Mouse (Mus musculus): ENCODE data around the gene Ndufaf3. TPM values are rescaled to one million over a fixed set of nuclear protein-coding genes. Genes with fewer than 3 reads are reported as not detected.

Ndufaf3 gene
- polyA plus RNA-seq, 1 experiment from 2014 or later = 66.3 TPM

GRCm38 (mm10) chr9:108574921-108575320 is 7.7 kb upstream of the Ndufaf3 start:
- TF ChIP-seq CTCF (IDR thresholded peaks at IDR 0.05) (no peak), EP300 (IDR thresholded peaks at IDR 0.05) (no peak)
- Histone ChIP-seq H3K27me3 (replicated peaks; ENCODE audit: insufficient read depth, low read length) (no peaks in the 10 kb centered on the region), H3K9ac (replicated peaks; ENCODE audit: low read depth) (no peak overlapping the region), H3K4me3 (ENCODE audit: low read depth, low read length) (no peak overlapping the region), H3K9me3 (ENCODE audit: low read length) (no peaks in the 10 kb centered on the region), H3K36me3 (ENCODE audit: insufficient read depth, low read length) (peaks cover 11% of the 10 kb centered on the region), H3K27ac (ENCODE audit: low read length) (no peak overlapping the region), H3K4me2 (replicated peaks; ENCODE audit: low read depth, low read length) (no peak overlapping the region), H3K4me1 (ENCODE audit: insufficient read depth, low read depth, low read length) (peaks cover 6% of the 10 kb centered on the region; the same call in 1 of the 2 replicates)
- 86% methylated on average over 12 of the region's 12 CpGs for WGBS
- no peak for ATAC-seq
- no peak for DNase-seq (ENCODE audit: low spot score)

GRCm38 (mm10) chr9:108573774-108574690 is 6.8 kb upstream of the Ndufaf3 start:
- TF ChIP-seq EP300 (IDR thresholded peaks at IDR 0.05) (no peak), CTCF (IDR thresholded peaks at IDR 0.05) (peak; percentile 74)
- Histone ChIP-seq H3K4me1 (ENCODE audit: insufficient read depth, low read depth, low read length) (peaks cover 6% of the 10 kb centered on the region; the same call in 1 of the 2 replicates), H3K4me2 (replicated peaks; ENCODE audit: low read depth, low read length) (no peak overlapping the region), H3K4me3 (ENCODE audit: low read depth, low read length) (no peak overlapping the region), H3K27ac (ENCODE audit: low read length) (no peak overlapping the region), H3K9ac (replicated peaks; ENCODE audit: low read depth) (no peak overlapping the region), H3K9me3 (ENCODE audit: low read length) (no peaks in the 10 kb centered on the region), H3K27me3 (replicated peaks; ENCODE audit: insufficient read depth, low read length) (no peaks in the 10 kb centered on the region), H3K36me3 (ENCODE audit: insufficient read depth, low read length) (peaks cover 11% of the 10 kb centered on the region)
- ATAC-seq (no peak), DNase-seq (ENCODE audit: low spot score) (peak; percentile 66)
- WGBS = 57% methylated on average over 26 of the region's 26 CpGs

DNA sequence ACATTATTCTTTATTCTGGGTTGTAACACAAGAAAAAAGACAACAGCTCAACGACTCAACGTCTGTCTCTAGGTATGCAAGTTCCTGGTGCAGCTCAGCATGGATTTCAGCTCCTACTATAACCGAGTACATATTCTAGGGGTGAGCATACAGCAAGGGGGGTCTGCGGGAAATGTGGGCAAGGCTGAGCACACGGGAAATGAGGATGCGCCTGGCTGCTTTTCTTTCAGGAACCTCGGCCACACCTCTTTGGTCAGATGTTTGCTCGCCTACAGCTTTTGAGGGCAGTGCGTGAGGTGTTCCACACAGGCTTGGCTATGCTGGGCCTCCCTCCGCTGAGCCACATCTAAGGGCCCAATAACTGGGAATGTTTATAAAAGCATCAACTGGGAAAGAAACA is 5.1 kb upstream of the Ndufaf3 start:
- Histone ChIP-seq H3K36me3 (ENCODE audit: insufficient read depth, low read length) (peaks cover 11% of the 10 kb centered on the region), H3K9ac (replicated peaks; ENCODE audit: low read depth) (no peak overlapping the region), H3K27ac (ENCODE audit: low read length) (no peak overlapping the region), H3K4me3 (ENCODE audit: low read depth, low read length) (no peak overlapping the region), H3K4me1 (ENCODE audit: insufficient read depth, low read depth, low read length) (peaks cover 7% of the 10 kb centered on the region; the same call in 1 of the 2 replicates), H3K9me3 (ENCODE audit: low read length) (no peaks in the 10 kb centered on the region), H3K4me2 (replicated peaks; ENCODE audit: low read depth, low read length) (no peak overlapping the region), H3K27me3 (replicated peaks; ENCODE audit: insufficient read depth, low read length) (no peaks in the 10 kb centered on the region)
- ATAC-seq (no peak), DNase-seq (ENCODE audit: low spot score) (no peak)
- TF ChIP-seq CTCF (IDR thresholded peaks at IDR 0.05) (no peak), EP300 (IDR thresholded peaks at IDR 0.05) (no peak)
- WGBS = 73% methylated on average over 10 of the region's 10 CpGs

DNA sequence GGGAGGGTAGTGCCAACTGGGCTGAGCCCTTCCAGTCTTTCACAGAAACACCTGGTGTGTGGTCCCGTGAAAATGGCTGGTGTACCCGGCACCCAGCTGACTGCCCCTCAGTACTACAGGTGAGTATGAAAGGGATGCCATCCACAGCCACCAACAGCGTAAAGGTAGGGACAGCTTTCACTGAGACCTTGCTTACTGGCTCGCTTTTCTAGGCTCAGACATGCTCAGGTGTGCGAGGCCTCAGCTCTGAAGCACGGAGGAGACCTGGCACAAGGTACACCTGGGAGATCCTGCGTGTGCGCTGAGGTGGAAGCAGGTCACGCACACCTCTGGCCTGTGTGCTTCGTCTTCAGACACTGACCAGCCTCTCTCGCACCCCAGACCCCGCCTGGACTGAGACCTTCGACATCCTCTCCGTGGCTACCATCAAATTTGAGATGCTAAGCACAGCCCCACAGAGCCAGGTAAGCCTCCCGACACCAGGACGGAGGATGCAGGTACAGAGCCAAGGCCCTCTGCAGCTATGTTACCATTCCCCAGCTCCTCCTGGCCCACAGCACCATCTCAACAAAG is 4.3 kb upstream of the Ndufaf3 start:
- Histone ChIP-seq H3K27ac (ENCODE audit: low read length) (no peak overlapping the region), H3K4me1 (ENCODE audit: insufficient read depth, low read depth, low read length) (peaks cover 7% of the 10 kb centered on the region; the same call in 1 of the 2 replicates), H3K36me3 (ENCODE audit: insufficient read depth, low read length) (peaks cover 11% of the 10 kb centered on the region), H3K27me3 (replicated peaks; ENCODE audit: insufficient read depth, low read length) (no peaks in the 10 kb centered on the region), H3K4me2 (replicated peaks; ENCODE audit: low read depth, low read length) (no peak overlapping the region), H3K9me3 (ENCODE audit: low read length) (no peaks in the 10 kb centered on the region), H3K4me3 (ENCODE audit: low read depth, low read length) (no peak overlapping the region), H3K9ac (replicated peaks; ENCODE audit: low read depth) (no peak overlapping the region)
- no peak for ATAC-seq
- TF ChIP-seq EP300 (IDR thresholded peaks at IDR 0.05) (no peak), CTCF (IDR thresholded peaks at IDR 0.05) (no peak)
- 91% methylated on average over 16 of the region's 16 CpGs for WGBS
- DNase-seq (ENCODE audit: low spot score) = no peak

DNA sequence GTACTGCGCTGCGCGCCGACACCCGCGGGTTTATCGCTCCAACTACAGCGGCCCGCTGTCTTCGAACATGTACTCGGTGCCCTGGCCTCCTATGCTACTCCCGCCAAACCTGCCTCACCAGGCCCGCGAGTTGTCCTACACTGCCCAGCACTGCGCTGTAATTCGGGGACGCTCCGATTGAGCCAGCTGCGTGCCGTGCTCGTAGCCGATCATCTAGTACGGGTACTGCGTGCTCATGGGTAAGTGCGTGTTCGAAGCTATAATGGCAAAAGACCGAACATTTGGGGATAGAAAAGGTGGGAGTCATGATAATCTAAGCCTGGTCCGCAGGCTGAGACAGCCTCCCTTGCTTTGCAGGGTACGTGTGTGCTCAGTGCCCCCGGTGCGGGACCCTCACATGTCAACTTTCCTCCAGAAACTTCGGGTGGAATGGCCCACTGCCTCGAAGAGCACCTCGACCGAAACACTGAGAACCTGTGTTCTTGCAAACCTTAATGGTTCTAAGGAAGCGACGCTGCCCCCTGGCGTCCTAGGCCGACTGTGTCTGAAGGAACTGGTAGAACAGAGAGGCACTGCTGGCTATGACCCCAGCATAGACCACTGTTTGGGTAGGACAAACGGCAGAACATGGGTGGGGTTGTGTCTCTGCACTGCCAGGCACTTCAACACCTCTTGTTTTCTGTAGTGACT is 3.1 kb upstream of the Ndufaf3 start:
- Histone ChIP-seq H3K27me3 (replicated peaks; ENCODE audit: insufficient read depth, low read length) (no peaks in the 10 kb centered on the region), H3K4me3 (ENCODE audit: low read depth, low read length) (peak overlapping the region; percentile 66), H3K9me3 (ENCODE audit: low read length) (no peaks in the 10 kb centered on the region), H3K9ac (replicated peaks; ENCODE audit: low read depth) (peak overlapping the region; percentile 50), H3K4me1 (ENCODE audit: insufficient read depth, low read depth, low read length) (peaks cover 13% of the 10 kb centered on the region; the same call in 1 of the 2 replicates), H3K27ac (ENCODE audit: low read length) (peak overlapping the region; percentile 34; the same call in 1 of the 2 replicates), H3K4me2 (replicated peaks; ENCODE audit: low read depth, low read length) (peak overlapping the region; percentile 97), H3K36me3 (ENCODE audit: insufficient read depth, low read length) (peaks cover 11% of the 10 kb centered on the region)
- no peak for ATAC-seq
- peak; percentile 81 for DNase-seq (ENCODE audit: low spot score)
- TF ChIP-seq CTCF (IDR thresholded peaks at IDR 0.05) (peak; percentile 84), EP300 (IDR thresholded peaks at IDR 0.05) (no peak)
- WGBS = 1% methylated on average over 40 of the region's 40 CpGs

Measured in lung, postnatal 0 days (tissue).